Mouse (Mus musculus) CD4-positive naive resting alpha-beta T cell, adult 76 days (primary cell): ENCODE results near the gene Rbm31y. TPM values are rescaled to one million over a fixed set of nuclear protein-coding genes. Genes with fewer than 3 reads are reported as not detected.

Source experiments
- total RNA-seq: library from RNA; stranded (reverse); gene quantifications from one replicate; pipeline ENCODE4 v1.2.4, GENCODE M21; 2023

Rbm31y gene
- not detected for total RNA-seq

DNA sequence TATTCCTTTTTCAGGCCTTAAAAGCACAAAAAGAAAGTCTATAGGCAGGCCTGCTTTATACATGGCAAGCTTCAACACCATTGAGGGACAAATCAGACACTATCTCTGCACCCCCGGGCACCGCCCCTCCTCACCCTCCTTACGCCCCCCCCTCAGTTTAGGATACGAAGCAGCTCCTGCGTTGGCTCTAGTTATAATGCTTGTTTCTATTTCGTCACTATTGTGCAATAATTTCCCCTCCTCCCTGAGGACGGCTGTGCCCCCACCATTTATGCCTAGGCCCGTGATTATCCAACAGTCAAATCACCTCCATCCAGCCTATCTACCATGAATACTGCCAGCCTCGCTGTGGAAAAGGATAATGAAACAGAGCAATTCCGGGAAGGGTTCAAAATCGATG lies at the start of gene Rbm31y:
TSS of gene Rbm31y (plus strand) at position 301 of the 400 bp plus-strand sequence.

